Mouse (Mus musculus): ENCODE results near the gene Hmx1.
A peak's percentile ranks its signal among the peaks of the same experiment; 100 is the strongest.

Hmx1 gene

GRCm38 (mm10) chr5:35398310-35398910, 9.5 kb downstream of the Hmx1 start:
- no peak for DNase-seq

DNA sequence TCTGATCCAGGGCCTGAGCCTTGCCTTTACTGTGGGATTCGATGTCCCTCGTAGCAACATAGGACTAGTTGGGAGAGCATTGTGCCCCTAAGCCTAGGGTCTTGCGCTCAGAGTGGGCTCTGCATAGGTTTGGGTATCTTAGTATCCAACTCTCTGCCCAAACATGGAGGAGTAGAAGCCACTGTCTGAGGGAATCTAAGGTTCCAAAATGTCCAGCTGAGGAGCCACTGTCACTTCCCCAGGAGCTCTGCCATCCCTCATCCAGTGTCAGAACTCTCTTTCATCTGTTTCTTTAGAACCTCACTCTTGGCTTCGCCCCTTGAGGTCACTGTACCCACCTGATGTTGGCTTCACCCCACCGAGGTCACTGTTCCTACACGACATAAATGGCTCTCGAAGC, 10.2 kb downstream of the Hmx1 start:
- DNase-seq: no peak

DNA sequence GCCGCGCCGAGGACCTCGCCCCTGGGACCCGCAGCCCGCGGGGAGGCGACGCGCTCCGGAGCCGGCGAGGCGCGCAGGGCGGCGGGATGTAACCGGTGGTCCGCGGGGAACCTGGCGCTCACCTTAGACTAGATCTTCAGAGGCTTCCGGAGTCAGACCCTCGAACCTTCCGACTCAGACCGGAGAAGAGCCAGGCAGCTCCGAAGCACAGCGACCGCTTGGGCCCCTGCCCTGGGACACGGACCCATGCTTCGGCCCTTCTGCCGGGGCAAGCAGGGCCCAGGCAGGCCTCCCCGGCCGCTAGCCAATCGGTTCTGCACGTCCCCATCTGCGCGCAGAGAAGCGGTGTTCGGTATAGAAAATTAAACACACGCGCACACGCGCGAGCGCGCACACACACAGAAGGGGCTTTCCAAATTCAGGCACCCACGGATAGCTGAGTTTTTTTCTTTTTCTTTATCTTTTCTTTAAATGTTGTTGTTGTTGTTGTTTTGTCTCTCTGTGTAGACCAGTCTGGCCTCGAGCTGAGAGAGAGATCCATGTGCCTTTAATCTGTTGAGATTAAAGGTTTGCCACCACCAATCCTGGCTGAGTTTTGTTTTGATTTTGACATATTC, 10.9 kb downstream of the Hmx1 start:
- no peak for DNase-seq

- no peak for DNase-seq
Observed at GRCm38 (mm10) chr5:35401240-35401639, 12.3 kb downstream of the Hmx1 start.

GRCm38 (mm10) chr5:35407411-35407930, 18.6 kb downstream of the Hmx1 start:
- no peak for DNase-seq

GRCm38 (mm10) chr5:35411028-35411427, 22.1 kb downstream of the Hmx1 start:
- DNase-seq: no peak

DNA sequence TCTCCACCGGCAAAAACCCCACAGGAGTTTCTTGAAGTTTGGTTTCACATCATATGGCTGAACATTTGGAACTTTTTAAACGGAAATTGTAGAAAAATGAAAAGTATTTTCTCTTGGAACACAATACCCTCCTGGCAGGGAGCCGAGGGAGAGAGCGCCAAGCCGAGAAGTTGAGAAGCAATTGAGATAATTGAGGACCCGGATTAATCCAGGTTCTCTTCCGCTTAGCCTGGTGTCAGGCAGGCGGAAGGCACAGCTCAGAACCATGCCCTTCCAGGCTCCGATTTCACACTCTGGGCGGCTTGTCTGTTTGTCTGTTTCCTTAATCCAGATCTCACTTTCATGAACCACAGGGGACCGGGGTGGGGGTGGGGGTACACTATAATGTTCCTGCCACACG, 23.9 kb downstream of the Hmx1 start:
- no peak for DNase-seq

GRCm38 (mm10) chr5:35417707-35418106, 28.8 kb downstream of the Hmx1 start:
- no peak for DNase-seq

GRCm38 (mm10) chr5:35421622-35422021, 32.7 kb downstream of the Hmx1 start:
- no peak for DNase-seq

DNA sequence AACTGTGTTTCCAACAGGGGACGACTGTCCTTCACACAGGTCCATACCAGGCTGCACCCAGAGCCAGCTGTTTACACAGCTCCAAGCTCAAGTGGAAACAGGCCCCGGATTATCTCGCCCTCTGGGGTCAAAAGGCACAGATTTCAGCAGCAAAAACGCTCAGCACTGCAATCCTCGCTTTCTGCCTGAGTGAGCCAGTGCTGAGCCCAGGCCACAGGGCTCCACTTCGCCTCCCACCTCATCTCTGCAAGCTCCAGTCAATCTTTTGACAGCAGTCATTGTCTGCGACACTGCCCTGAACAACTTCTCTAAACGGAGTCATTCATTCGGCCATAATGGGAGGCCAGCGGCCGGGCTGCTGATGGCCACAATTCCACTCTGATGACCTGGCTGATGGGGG, 36.3 kb downstream of the Hmx1 start:
- no peak for DNase-seq

DNA sequence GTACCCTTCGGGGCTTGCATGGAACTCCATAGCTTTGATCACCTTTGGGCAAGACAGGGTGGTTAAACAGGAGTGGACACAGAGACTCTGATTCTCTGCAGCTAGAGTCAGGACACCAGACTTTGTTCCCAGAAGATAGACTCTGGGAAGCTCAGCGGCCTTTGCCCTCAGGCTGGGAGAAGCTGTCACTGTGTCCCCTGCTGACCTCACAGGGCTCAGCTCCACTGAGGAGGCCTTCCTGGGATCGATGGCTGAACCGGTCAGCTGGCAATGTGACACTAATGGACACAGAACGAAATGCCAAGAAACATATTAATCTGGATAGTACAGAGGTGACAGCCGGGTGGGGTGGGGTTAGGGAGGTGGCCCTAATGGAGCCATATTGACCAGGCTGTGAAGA, 39.0 kb downstream of the Hmx1 start:
- peak in 1 of 2 experiments; percentile 6 for DNase-seq

DNA sequence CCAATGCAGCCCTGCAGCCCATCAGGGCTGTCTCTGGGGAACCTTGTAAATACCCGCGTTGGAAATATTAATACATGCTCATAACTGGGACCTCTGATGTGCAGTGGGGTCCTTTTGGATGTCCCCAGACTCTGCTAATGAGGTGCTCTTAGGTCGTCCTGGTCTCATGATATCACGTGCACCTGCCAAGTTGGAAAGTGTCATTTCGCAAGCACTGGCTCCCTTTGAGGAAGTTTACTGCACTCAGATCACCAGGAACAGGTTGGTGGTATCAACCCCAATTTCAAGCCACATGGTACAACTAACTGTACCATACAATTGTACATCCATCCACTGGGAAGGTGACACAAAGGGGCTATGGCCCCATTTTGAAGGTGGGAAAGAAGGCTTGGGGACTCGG, 39.5 kb downstream of the Hmx1 start:
- no peak for DNase-seq

GRCm38 (mm10) chr5:35432098-35432497, 43.2 kb downstream of the Hmx1 start:
- DNase-seq: no peak

- no peak for DNase-seq
Observed at GRCm38 (mm10) chr5:35434038-35434437, 45.1 kb downstream of the Hmx1 start.

DNA sequence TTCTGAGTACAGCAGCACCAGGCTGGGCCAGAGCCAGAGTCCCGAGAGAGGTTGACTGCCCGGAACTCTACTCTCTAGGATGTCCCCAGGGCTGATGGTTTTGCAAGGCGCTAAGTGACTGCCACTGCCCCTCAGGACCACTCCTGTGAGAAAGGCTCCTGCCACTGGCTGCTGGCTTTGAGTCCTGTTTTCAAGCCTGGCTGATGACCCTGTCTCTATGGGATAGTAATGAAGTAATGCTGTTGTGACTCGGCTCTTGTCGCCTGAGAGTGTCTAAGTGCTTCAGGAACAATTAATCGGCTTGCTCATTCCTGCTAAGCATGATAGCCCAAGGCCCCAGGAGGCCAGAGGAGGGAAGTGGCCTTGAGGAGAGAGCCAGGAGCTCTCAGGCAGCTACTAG, 45.8 kb downstream of the Hmx1 start:
- no peak for DNase-seq

- DNase-seq: no peak
Observed at GRCm38 (mm10) chr5:35438805-35439204, 49.9 kb downstream of the Hmx1 start.

- no peak for DNase-seq
Observed at GRCm38 (mm10) chr5:35440459-35440858, 51.6 kb downstream of the Hmx1 start.

GRCm38 (mm10) chr5:35441411-35441810, 52.5 kb downstream of the Hmx1 start:
- no peak for DNase-seq

DNA sequence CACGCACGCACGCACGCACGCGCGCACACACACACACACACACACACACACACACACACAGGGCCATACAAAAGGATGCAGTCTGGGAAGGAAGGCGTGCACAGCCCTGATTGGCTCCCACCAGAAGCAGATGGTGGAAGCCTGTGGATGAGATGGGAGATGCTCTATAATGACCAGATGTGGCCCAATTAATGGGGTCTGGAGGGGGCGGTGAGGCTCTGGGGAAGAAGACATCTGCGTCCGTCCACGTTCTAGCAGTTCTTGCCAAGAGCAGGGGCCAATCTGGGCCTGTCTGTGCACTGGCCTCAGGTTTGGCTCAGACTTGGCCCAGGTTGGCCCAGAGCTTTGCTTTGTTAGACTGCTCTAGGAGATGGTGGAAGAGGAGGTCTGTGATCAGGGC, 55.8 kb downstream of the Hmx1 start:
- no peak for DNase-seq

DNA sequence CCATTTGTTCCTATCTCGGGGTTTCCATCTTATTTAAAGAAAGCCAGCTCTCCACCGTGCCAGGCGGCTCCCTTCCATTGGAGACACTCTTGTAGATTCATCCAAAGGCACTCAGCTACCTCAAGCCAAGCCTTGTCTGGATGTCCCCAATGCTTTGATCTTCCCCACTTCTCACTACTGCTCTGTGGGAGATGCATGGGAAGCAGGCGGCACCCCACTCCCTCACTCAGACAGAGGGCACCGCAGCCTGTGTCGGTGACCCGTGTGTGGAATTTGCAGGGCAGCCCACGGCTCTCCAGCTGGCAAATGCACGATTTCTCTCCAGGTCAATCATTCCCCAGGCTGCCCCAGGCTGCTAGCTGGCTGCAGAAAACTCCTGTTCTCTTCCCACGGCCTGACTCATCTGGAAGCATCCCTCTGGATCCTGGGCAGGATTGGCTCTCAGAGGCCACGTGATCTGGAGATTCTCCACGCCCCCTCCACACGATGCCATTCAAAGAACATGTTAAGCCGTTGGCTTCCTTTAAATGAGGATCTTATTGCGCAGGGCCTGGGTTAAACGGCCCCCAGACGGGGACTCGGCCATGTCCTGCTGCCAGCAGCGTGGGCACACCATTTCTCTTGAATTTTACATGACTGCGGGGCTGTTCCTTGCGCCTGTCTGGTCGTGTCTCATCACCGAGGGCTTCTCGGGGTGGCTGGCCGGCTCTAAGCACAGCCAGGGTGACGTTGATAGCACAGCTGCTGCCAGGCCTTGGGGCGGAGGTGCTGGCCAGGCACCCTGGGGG, 58.9 kb downstream of the Hmx1 start:
- no peak for DNase-seq

All from lung, adult 18-20 months (tissue).